Mouse (Mus musculus) thymus, adult 18-20 months (tissue): ENCODE data around the gene Trmt5.

Source experiments
- DNase-seq, 2 experiments: peaks; one replicate each; pipeline ENCODE4 v3.0.0; 2022; ENCODE audit warnings: mixed read lengths in 2 of 2

Trmt5 gene

GRCm38 (mm10) chr12:73269531-73269930 lies 17.0 kb downstream of the Trmt5 start:
- DNase-seq: no peak

- DNase-seq: no peak
Observed at GRCm38 (mm10) chr12:73268497-73268896, 18.0 kb downstream of the Trmt5 start.

- DNase-seq: no peak
Observed at GRCm38 (mm10) chr12:73266597-73266996, 19.9 kb downstream of the Trmt5 start.

GRCm38 (mm10) chr12:73265381-73265978 lies 21.0 kb downstream of the Trmt5 start:
- DNase-seq: no peak

- no peak for DNase-seq
Observed at GRCm38 (mm10) chr12:73260339-73260738, 26.2 kb downstream of the Trmt5 start.

GRCm38 (mm10) chr12:73259269-73259668 lies 27.2 kb downstream of the Trmt5 start:
- DNase-seq: no peak

GRCm38 (mm10) chr12:73255006-73255405 lies 31.5 kb downstream of the Trmt5 start:
- DNase-seq: no peak

GRCm38 (mm10) chr12:73245687-73246086 lies 40.8 kb downstream of the Trmt5 start:
- no peak for DNase-seq

- DNase-seq: no peak
Observed at GRCm38 (mm10) chr12:73241960-73242359, 44.5 kb downstream of the Trmt5 start.

GRCm38 (mm10) chr12:73232586-73232985 lies 53.9 kb downstream of the Trmt5 start:
- DNase-seq: no peak

- no peak for DNase-seq
Observed at GRCm38 (mm10) chr12:73231552-73231951, 55.0 kb downstream of the Trmt5 start.

- no peak for DNase-seq
Observed at GRCm38 (mm10) chr12:73230196-73230595, 56.3 kb downstream of the Trmt5 start.
